Mouse (Mus musculus) brain, embryonic 14.5 days (tissue): Measurements from ENCODE around the gene Neurl1a.

ENCODE experiments used
- CTCF ChIP-seq: fragments of 200-500 bp; IDR thresholded peaks from 2 replicates; pipeline ENCODE4 v1.5.1; 2012; ENCODE audit warnings: inconsistent platforms, mild to moderate bottlenecking, moderate library complexity, borderline replicate concordance; ENCODE audit not compliant: insufficient read depth, insufficient read length; ENCODE audit errors: extremely low read depth
- POLR2A ChIP-seq: fragments of 200-500 bp; IDR thresholded peaks from 2 replicates; pipeline ENCODE4 v1.6.1; 2012; ENCODE audit warnings: mild to moderate bottlenecking, inconsistent platforms, borderline replicate concordance; ENCODE audit not compliant: poor library complexity, insufficient read depth, insufficient read length, severe bottlenecking; ENCODE audit errors: extremely low read depth

GRCm38 (mm10) chr19:47202429-47202828 lies 23.8 kb downstream of the Neurl1a start:
- no peak for TF ChIP-seq CTCF
- no peak for TF ChIP-seq POLR2A
